In genomic region chr7:142068429-142068828, GRCm38 (mm10) we compare ENCODE assay signal across 35 mouse cellular contexts. TPM values are rescaled to one million over a fixed set of nuclear protein-coding genes. Genes with fewer than 3 reads are reported as not detected.
DNase-seq lines count a peak whose midpoint lies in the region; ATAC-seq and TF ChIP-seq lines count a peak whose summit lies in the region.
"Had no signal": no experiment of that assay in that cellular context is flagged by ENCODE, and none has a peak within 500 bp of the region (broad histone marks: within the 10 kb centered on the region; RNA-seq: fewer than 3 reads in every experiment).

No protein-coding gene starts in this region.

- H3K4me3 ChIP-seq in midbrain, postnatal 0 days (ENCODE audit: low read depth, low read length), result no peak overlapping the region
- H3K4me3 ChIP-seq in midbrain, embryonic 11.5 days (ENCODE audit: low read depth, low read length), result no peak overlapping the region
- H3K4me3 ChIP-seq: forebrain, embryonic 10.5 days; limb, embryonic 13.5 days; liver, embryonic 13.5 days; midbrain, embryonic 12.5 days; neural tube, embryonic 12.5 days; stomach, embryonic 15.5 days had no signal

- H3K36me3 ChIP-seq in midbrain, postnatal 0 days (ENCODE audit: insufficient read depth, low read length), result no peaks in the 10 kb centered on the region
- H3K36me3 ChIP-seq in midbrain, embryonic 11.5 days (ENCODE audit: control insufficient read depth, insufficient read depth, low read length), result no peaks in the 10 kb centered on the region
- H3K36me3 ChIP-seq: forebrain, embryonic 10.5 days; limb, embryonic 13.5 days; liver, embryonic 13.5 days; midbrain, embryonic 12.5 days; neural tube, embryonic 12.5 days; stomach, embryonic 15.5 days had no signal

- H3K27me3 ChIP-seq in midbrain, postnatal 0 days (ENCODE audit: insufficient read depth, low read length), result no peaks in the 10 kb centered on the region
- no peaks in the 10 kb centered on the region for H3K27me3 ChIP-seq in midbrain, embryonic 11.5 days (ENCODE audit: control insufficient read depth, insufficient read depth, low read length)

- H3K27ac ChIP-seq in midbrain, postnatal 0 days (ENCODE audit: low read depth, low read length), result no peak overlapping the region
- H3K27ac ChIP-seq in midbrain, embryonic 11.5 days (ENCODE audit: low read depth, low read length), result no peak overlapping the region
- H3K27ac ChIP-seq: forebrain, embryonic 10.5 days; hindbrain, postnatal 0 days; limb, embryonic 13.5 days; liver, embryonic 13.5 days; midbrain, embryonic 12.5 days; neural tube, embryonic 12.5 days; stomach, embryonic 15.5 days had no signal

- no peak overlapping the region for H3K4me2 ChIP-seq in midbrain, postnatal 0 days (ENCODE audit: low read depth, low read length, poor library complexity, severe bottlenecking)
- no peak overlapping the region for H3K4me2 ChIP-seq in midbrain, embryonic 11.5 days
- H3K4me2 ChIP-seq: heart, embryonic 11.5 days; limb, embryonic 13.5 days; liver, embryonic 13.5 days; lung, embryonic 14.5 days; midbrain, embryonic 12.5 days; neural tube, embryonic 12.5 days; stomach, embryonic 15.5 days had no signal

- TF ChIP-seq CTCF in midbrain, postnatal 0 days (IDR thresholded peaks at IDR 0.05), result no peak

- no peak for ATAC-seq in midbrain, postnatal 0 days (ENCODE audit: low FRiP score)
- no peak for ATAC-seq in midbrain, embryonic 11.5 days (ENCODE audit: low FRiP score)
- ATAC-seq in hematopoietic stem cell, adult 5-6 weeks (replicated peaks in 1 of 2; ENCODE audit: insufficient read depth in 1 of 2, low FRiP score in 2 of 2, low TSS enrichment in 1 of 2, low read depth in 1 of 2, poor library complexity in 2 of 2, severe bottlenecking in 2 of 2), result peak; percentile 67 to 77
- ATAC-seq in megakaryocyte, adult 5-6 weeks (ENCODE audit: poor library complexity, severe bottlenecking), result peak; percentile 61
- ATAC-seq: forebrain, postnatal 0 days; hindbrain, postnatal 0 days had no signal

- no peak for DNase-seq in midbrain, postnatal 0 days (ENCODE audit: low spot score)
- DNase-seq in midbrain, embryonic 11.5 days (ENCODE audit: low spot score, missing footprints), result no peak
- DNase-seq in embryo, embryonic 11 days, result no peak
- no peak for DNase-seq in cerebellum, adult 11-12 months
- DNase-seq in neural tube, embryonic 10.5 days (ENCODE audit: extremely low spot score, low spot score), result no peak
- DNase-seq: adrenal gland, postnatal 14 days; cerebellum, adult 9-11 months; forebrain, postnatal 0 days; gastrocnemius, postnatal 25 days; kidney, adult 18-20 months; kidney, postnatal 10 days; layer of hippocampus, postnatal 36 days; liver, embryonic 13.5 days; lung, embryonic 14.5 days; lung, postnatal 36 days; retina, postnatal 1 day; thymus, adult 18-20 months; thymus, postnatal 4 days had no signal

- H3K9ac ChIP-seq in midbrain, postnatal 0 days (replicated peaks; ENCODE audit: low read length, poor library complexity, severe bottlenecking), result 0 out of 2 replicates have a peak overlapping the region, but pooled peaks have one; percentile 19
- H3K9ac ChIP-seq in midbrain, embryonic 11.5 days (ENCODE audit: low read length), result no peak overlapping the region
- H3K9ac ChIP-seq: forebrain, postnatal 0 days; limb, embryonic 13.5 days; liver, embryonic 13.5 days; lung, embryonic 14.5 days; midbrain, embryonic 12.5 days; neural tube, embryonic 12.5 days; stomach, embryonic 15.5 days had no signal

- no peaks in the 10 kb centered on the region for H3K9me3 ChIP-seq in midbrain, postnatal 0 days (ENCODE audit: low read length)
- H3K9me3 ChIP-seq in midbrain, embryonic 11.5 days (ENCODE audit: control insufficient read depth, low read length), result no peaks in the 10 kb centered on the region
- H3K9me3 ChIP-seq: forebrain, embryonic 10.5 days; limb, embryonic 13.5 days; liver, embryonic 13.5 days; midbrain, embryonic 12.5 days; neural tube, embryonic 12.5 days; stomach, embryonic 15.5 days had no signal

- H3K4me1 ChIP-seq in midbrain, postnatal 0 days (ENCODE audit: insufficient read depth, low read length), result peaks cover 3% of the 10 kb centered on the region; the same call in 1 of the 2 replicates
- H3K4me1 ChIP-seq in midbrain, embryonic 11.5 days (ENCODE audit: control insufficient read depth, insufficient read depth, low read length), result peaks cover 3% of the 10 kb centered on the region; the same call in 1 of the 2 replicates
- H3K4me1 ChIP-seq: limb, embryonic 13.5 days; midbrain, embryonic 12.5 days; neural tube, embryonic 12.5 days; stomach, embryonic 15.5 days had no signal

- 66% methylated on average over 4 of the region's 4 CpGs for WGBS in midbrain, postnatal 0 days
- 76% methylated on average over 4 of the region's 4 CpGs for WGBS in midbrain, embryonic 11.5 days

RNA-seq across cellular contexts. Expression of gene Mob2, which starts 7.6 kb away (rescaled TPM):
- 27.4 and 31.6 TPM in 2 replicates for total RNA-seq in midbrain, postnatal 0 days (2014; rRNA removed)
- polyA plus RNA-seq in midbrain, postnatal 0 days (2015; fragmentation: Nextera tagmentation; extraction: Ambion mirVana), result 38.0 and 41.3 TPM in 2 replicates
- polyA plus RNA-seq in midbrain, embryonic 11.5 days (2014; fragmentation: Nextera tagmentation; extraction: Ambion mirVana), result 59.2 and 60.2 TPM in 2 replicates
- total RNA-seq in hematopoietic stem cell, adult 5-6 weeks (2017), result 53.6 and 72.9 TPM in 2 replicates
- total RNA-seq in megakaryocyte, adult 5-6 weeks (2015), result 25.5 and 34.4 TPM in 2 replicates
- total RNA-seq in megakaryocyte, adult 5-6 weeks (2017), result 29.7 and 31.7 TPM in 2 replicates

RNA-seq across cellular contexts. Expression of gene Dusp8, which starts 27.2 kb away (rescaled TPM):
- 144 and 175 TPM in 2 replicates for total RNA-seq in midbrain, postnatal 0 days (2014; rRNA removed)
- 94.2 and 99.9 TPM in 2 replicates for polyA plus RNA-seq in midbrain, postnatal 0 days (2015; fragmentation: Nextera tagmentation; extraction: Ambion mirVana)
- polyA plus RNA-seq in midbrain, embryonic 11.5 days (2014; fragmentation: Nextera tagmentation; extraction: Ambion mirVana), result 14.5 and 15.7 TPM in 2 replicates
- total RNA-seq in hematopoietic stem cell, adult 5-6 weeks (2017), result 0.15 TPM in 1 of 2 replicates, not detected in the other
- not detected in 2 replicates for total RNA-seq in megakaryocyte, adult 5-6 weeks (2015)
- total RNA-seq in megakaryocyte, adult 5-6 weeks (2017), result not detected in 2 replicates
- total RNA-seq: monocyte, adult 5-6 weeks had no signal

RNA-seq across cellular contexts. Expression of gene Gm45618, which starts 52.1 kb away (rescaled TPM):
- total RNA-seq in midbrain, postnatal 0 days (2014; rRNA removed), result not detected in 2 replicates
- polyA plus RNA-seq in midbrain, postnatal 0 days (2015; fragmentation: Nextera tagmentation; extraction: Ambion mirVana), result not detected in 2 replicates
- not detected in 2 replicates for polyA plus RNA-seq in midbrain, embryonic 11.5 days (2014; fragmentation: Nextera tagmentation; extraction: Ambion mirVana)
- total RNA-seq in hematopoietic stem cell, adult 5-6 weeks (2017), result not detected in 2 replicates
- total RNA-seq in megakaryocyte, adult 5-6 weeks (2015), result not detected in 2 replicates
- total RNA-seq in megakaryocyte, adult 5-6 weeks (2017), result not detected in 2 replicates
- total RNA-seq: adrenal gland, postnatal 14 days; forebrain, postnatal 0 days; gastrocnemius, postnatal 25 days; hindbrain, postnatal 0 days; layer of hippocampus, adult 8-10 months; layer of hippocampus, postnatal 36 days; left cerebral cortex, postnatal 10 days; monocyte, adult 5-6 weeks had no signal
- polyA plus RNA-seq: brain, embryonic 14.5 days; cortical plate, adult 2 months; embryonic facial prominence, embryonic 11.5 days; heart, embryonic 11.5 days; heart, postnatal 0 days; hindbrain, embryonic 11.5 days; hindbrain, postnatal 0 days; limb, embryonic 13.5 days; liver, embryonic 13.5 days; lung, embryonic 14.5 days; midbrain, embryonic 12.5 days; neural tube, embryonic 12.5 days; stomach, embryonic 15.5 days had no signal

Comparison
In these comparisons a context has a peak if more than half of its experiments do, and no peak if none do; other contexts are left out.
1. ATAC-seq: peak in hematopoietic stem cell, adult 5-6 weeks (2 of 2) and megakaryocyte, adult 5-6 weeks (single experiment); none in midbrain, postnatal 0 days (single experiment) and midbrain, embryonic 11.5 days (single experiment).
2. RNA of gene Dusp8, which starts 27.2 kb away (total RNA-seq): 144 to 175 TPM in midbrain, postnatal 0 days; 0.15 TPM in hematopoietic stem cell, adult 5-6 weeks and not detected in megakaryocyte, adult 5-6 weeks; every median in the first group is over 100 times any median in the second.